10 mouse cellular contexts compared by ENCODE assay signal in genomic region chr3:119154604-119155444, GRCm38 (mm10).
DNase-seq lines count a peak whose midpoint lies in the region; ATAC-seq lines count a peak whose summit lies in the region.
"Had no signal": no experiment of that assay in that cellular context is flagged by ENCODE, and none has a peak within 500 bp of the region (broad histone marks: within the 10 kb centered on the region; RNA-seq: fewer than 3 reads in every experiment).

No protein-coding gene starts in this region.

- peak overlapping the region; percentile 4; the same call in 1 of the 2 replicates for H3K4me3 ChIP-seq in kidney, embryonic 15.5 days (replicated peaks)
- H3K4me3 ChIP-seq in forebrain, embryonic 11.5 days (ENCODE audit: low read depth, low read length) = no peak overlapping the region
- peak overlapping the region; percentile 31 for H3K4me3 ChIP-seq in midbrain, embryonic 12.5 days
- no peak overlapping the region for H3K4me3 ChIP-seq in liver, embryonic 11.5 days (ENCODE audit: low read depth, low read length)

- no peak overlapping the region for H3K27ac ChIP-seq in kidney, embryonic 15.5 days
- H3K27ac ChIP-seq in forebrain, embryonic 11.5 days (ENCODE audit: low read depth, low read length) = peak overlapping the region; percentile 47; the same call in 1 of the 2 replicates
- H3K27ac ChIP-seq in midbrain, embryonic 12.5 days (replicated peaks) = peak overlapping the region; percentile 61
- H3K27ac ChIP-seq in liver, embryonic 11.5 days (ENCODE audit: low read depth, low read length) = no peak overlapping the region
- H3K27ac ChIP-seq: macrophage had no signal

- no peaks in the 10 kb centered on the region for H3K36me3 ChIP-seq in kidney, embryonic 15.5 days
- no peaks in the 10 kb centered on the region for H3K36me3 ChIP-seq in forebrain, embryonic 11.5 days (ENCODE audit: control insufficient read depth, insufficient read depth, low read length)
- no peaks in the 10 kb centered on the region for H3K36me3 ChIP-seq in midbrain, embryonic 12.5 days
- H3K36me3 ChIP-seq in liver, embryonic 11.5 days (ENCODE audit: control insufficient read depth, insufficient read depth, low read length) = no peaks in the 10 kb centered on the region

- H3K9ac ChIP-seq in kidney, embryonic 15.5 days = no peak overlapping the region
- peak overlapping the region; percentile 25; the same call in 1 of the 2 replicates for H3K9ac ChIP-seq in forebrain, embryonic 11.5 days (ENCODE audit: low read length)
- H3K9ac ChIP-seq in midbrain, embryonic 12.5 days (replicated peaks) = peak overlapping the region; percentile 43
- H3K9ac ChIP-seq in liver, embryonic 11.5 days (ENCODE audit: low read depth, low read length) = no peak overlapping the region

- peak overlapping the region; percentile 42 for H3K4me2 ChIP-seq in kidney, embryonic 15.5 days
- peak overlapping the region; percentile 37 for H3K4me2 ChIP-seq in forebrain, embryonic 11.5 days (ENCODE audit: low read depth, low read length, severe bottlenecking)
- peak overlapping the region; percentile 55 for H3K4me2 ChIP-seq in midbrain, embryonic 12.5 days (replicated peaks)
- H3K4me2 ChIP-seq in liver, embryonic 11.5 days = no peak overlapping the region

- peak; percentile 90 for ATAC-seq in kidney, embryonic 15.5 days (replicated peaks; ENCODE audit: low FRiP score)
- ATAC-seq in forebrain, embryonic 11.5 days (replicated peaks; ENCODE audit: low FRiP score) = peak; percentile 83
- ATAC-seq in midbrain, embryonic 12.5 days (ENCODE audit: low FRiP score, low read depth) = peak; percentile 92
- no peak for ATAC-seq in liver, embryonic 11.5 days (replicated peaks; ENCODE audit: low FRiP score)
- no peak for ATAC-seq in megakaryocyte progenitor cell, adult 5-6 weeks (replicated peaks; ENCODE audit: poor library complexity)

- H3K4me1 ChIP-seq in kidney, embryonic 15.5 days = peaks cover 4% of the 10 kb centered on the region
- no peaks in the 10 kb centered on the region for H3K4me1 ChIP-seq in forebrain, embryonic 11.5 days (replicated peaks; ENCODE audit: control insufficient read depth, insufficient read depth, low read length)
- peaks cover 12% of the 10 kb centered on the region for H3K4me1 ChIP-seq in midbrain, embryonic 12.5 days
- H3K4me1 ChIP-seq in liver, embryonic 11.5 days (replicated peaks; ENCODE audit: control insufficient read depth, insufficient read depth, low read length) = no peaks in the 10 kb centered on the region

- DNase-seq in kidney, postnatal 14 days = no peak
- DNase-seq in cerebellum, postnatal 25 days = peak; percentile 16 to 32
- DNase-seq in forebrain, embryonic 11.5 days (ENCODE audit: low spot score) = no peak
- no peak for DNase-seq in liver, embryonic 11.5 days (ENCODE audit: low spot score)
- DNase-seq in urinary bladder, postnatal 36 days (ENCODE audit: low spot score in 2 of 2) = no peak
- DNase-seq: spleen, adult 18-20 months had no signal

- no peaks in the 10 kb centered on the region for H3K9me3 ChIP-seq in kidney, embryonic 15.5 days (replicated peaks)
- H3K9me3 ChIP-seq in forebrain, embryonic 11.5 days (ENCODE audit: control insufficient read depth, low read length) = no peaks in the 10 kb centered on the region
- H3K9me3 ChIP-seq in midbrain, embryonic 12.5 days = no peaks in the 10 kb centered on the region
- no peaks in the 10 kb centered on the region for H3K9me3 ChIP-seq in liver, embryonic 11.5 days (ENCODE audit: control insufficient read depth, low read length)

- H3K27me3 ChIP-seq in kidney, embryonic 15.5 days = no peaks in the 10 kb centered on the region
- H3K27me3 ChIP-seq in forebrain, embryonic 11.5 days (ENCODE audit: control insufficient read depth, insufficient read depth, low read length) = no peaks in the 10 kb centered on the region
- H3K27me3 ChIP-seq in midbrain, embryonic 12.5 days = peaks cover 28% of the 10 kb centered on the region
- no peaks in the 10 kb centered on the region for H3K27me3 ChIP-seq in liver, embryonic 11.5 days (replicated peaks; ENCODE audit: control insufficient read depth, insufficient read depth, low read length)

- WGBS in kidney, embryonic 15.5 days = 34% methylated on average over 17 of the region's 17 CpGs
- 15% methylated on average over 17 of the region's 17 CpGs for WGBS in forebrain, embryonic 11.5 days
- WGBS in midbrain, embryonic 12.5 days = 11% methylated on average over 17 of the region's 17 CpGs
- 61% methylated on average over 17 of the region's 17 CpGs for WGBS in liver, embryonic 11.5 days

Comparison
In these comparisons a context has a peak if more than half of its experiments do, and no peak if none do; other contexts are left out.
1. ATAC-seq: peak in kidney, embryonic 15.5 days (single experiment), forebrain, embryonic 11.5 days (single experiment) and midbrain, embryonic 12.5 days (single experiment); none in liver, embryonic 11.5 days (single experiment) and megakaryocyte progenitor cell, adult 5-6 weeks (single experiment).
2. H3K27ac ChIP-seq: peak in forebrain, embryonic 11.5 days (single experiment) and midbrain, embryonic 12.5 days (single experiment); none in kidney, embryonic 15.5 days (single experiment) and liver, embryonic 11.5 days (single experiment).
3. H3K4me3 ChIP-seq: peak in kidney, embryonic 15.5 days (single experiment) and midbrain, embryonic 12.5 days (single experiment); none in forebrain, embryonic 11.5 days (single experiment) and liver, embryonic 11.5 days (single experiment).
4. H3K9ac ChIP-seq: peak in forebrain, embryonic 11.5 days (single experiment) and midbrain, embryonic 12.5 days (single experiment); none in kidney, embryonic 15.5 days (single experiment) and liver, embryonic 11.5 days (single experiment).
5. DNase-seq: peak in cerebellum, postnatal 25 days (2 of 2); none in kidney, postnatal 14 days (single experiment), forebrain, embryonic 11.5 days (single experiment), liver, embryonic 11.5 days (single experiment) and urinary bladder, postnatal 36 days (0 of 2).